Mouse (Mus musculus) T-helper 2 cell (primary cell): ENCODE measurements at regions not wholly inside any gene's neighbourhood (a gene's known extent, or its start where the extent isn't known, plus 50 kb on each side); places are given as distances from the start of the nearest gene placed in this dataset.

Experiments used
- in situ Hi-C: fragments of 300-600 bp; cut with MboI, MseI; formaldehyde crosslinking; loops from one replicate; pipeline ENCODE4 v1.15.1; 2025; ENCODE audit warnings: high pct_unique_total_duplicates

DNA sequence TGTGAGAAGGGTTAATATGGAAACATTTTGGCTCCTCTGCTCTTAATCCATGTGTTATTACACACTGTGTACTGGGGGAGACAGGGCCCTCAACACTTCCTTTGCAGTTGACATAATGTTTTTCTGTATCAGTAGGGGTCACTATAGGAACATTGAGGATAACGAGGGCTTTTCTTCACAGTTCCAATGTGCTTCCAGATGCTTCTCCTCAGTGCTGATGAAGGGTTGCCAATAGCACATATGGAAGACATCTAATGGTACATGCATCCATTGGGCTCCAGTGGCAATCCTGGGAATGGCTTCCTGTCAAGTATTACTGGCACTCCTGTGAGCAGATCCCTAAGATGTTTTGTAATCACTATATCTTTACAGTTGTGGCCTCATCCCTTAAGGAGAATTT is 62.1 kb downstream of the Naa11 start:
- in situ Hi-C loops = no loop called here

DNA sequence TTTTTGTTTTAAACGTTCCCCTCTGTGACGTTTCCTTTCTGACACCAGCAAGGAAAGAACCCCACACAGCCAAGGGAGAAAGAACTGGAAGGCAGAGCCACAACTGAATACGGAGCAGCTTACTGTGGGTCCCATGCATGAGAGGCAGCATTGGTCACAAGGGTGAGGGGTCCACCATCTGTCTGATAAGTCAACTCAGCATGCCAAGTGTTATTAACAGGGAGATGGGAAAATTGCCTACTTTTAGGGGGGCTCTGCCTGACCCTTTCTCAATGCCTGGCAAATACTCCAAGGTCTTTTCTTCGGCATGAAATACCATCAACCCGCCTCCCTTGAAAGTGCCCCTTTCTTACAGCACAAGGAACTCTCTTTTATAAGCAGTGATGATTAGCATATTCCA is 66.3 kb downstream of the Naa11 start:
- in situ Hi-C loops = no loop called here

DNA sequence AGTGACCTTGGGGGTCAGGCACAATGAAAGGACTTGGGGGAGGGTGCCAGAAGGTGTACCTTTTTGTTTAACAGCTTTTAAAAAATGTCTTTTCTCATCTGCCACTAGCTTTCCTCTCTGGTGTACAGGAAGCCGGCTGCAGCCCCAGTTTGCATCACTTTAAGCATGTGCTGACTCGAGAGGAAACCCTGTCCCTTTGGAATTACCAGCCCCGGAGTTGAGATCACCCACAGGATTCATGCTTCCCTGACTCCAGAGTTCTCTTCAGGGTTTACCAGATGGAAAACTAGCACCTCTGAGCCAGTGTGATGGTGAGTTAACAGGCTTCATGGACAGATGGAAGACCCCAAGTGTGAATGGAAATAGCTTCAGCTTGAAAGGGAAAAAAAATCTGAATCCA is 68.3 kb downstream of the Naa11 start:
- in situ Hi-C loops = no loop called here

DNA sequence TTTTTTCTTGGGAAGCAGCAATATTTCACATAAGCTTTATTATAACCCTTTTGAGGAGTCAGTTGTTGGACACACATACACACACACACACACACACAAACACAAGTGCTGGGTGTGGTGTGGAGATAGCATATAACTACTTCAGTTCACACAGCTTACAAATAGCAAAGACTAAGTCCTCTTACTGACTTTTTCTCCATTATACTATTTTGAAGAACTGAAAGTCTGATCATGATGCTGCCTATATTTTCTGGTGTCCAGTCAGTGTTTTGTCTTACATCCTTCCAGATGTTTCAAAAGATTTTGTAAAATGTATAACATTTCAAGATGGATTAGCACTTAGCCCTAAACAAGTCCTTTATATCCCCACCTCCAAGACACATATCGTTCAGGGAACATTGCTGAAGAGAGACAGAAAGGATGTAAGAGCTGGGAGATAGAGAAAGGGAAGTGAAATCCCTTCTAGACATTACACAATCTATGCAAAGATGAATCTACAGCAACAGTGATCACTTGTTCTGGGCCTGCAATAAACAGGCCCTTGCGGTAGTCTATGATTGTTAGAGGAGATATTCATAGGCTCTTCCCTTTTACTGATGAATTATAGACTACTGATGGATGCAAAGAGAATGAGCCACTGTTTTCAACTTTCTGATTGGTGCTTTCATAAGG is 72.2 kb downstream of the Naa11 start:
- in situ Hi-C loops = no loop called here

DNA sequence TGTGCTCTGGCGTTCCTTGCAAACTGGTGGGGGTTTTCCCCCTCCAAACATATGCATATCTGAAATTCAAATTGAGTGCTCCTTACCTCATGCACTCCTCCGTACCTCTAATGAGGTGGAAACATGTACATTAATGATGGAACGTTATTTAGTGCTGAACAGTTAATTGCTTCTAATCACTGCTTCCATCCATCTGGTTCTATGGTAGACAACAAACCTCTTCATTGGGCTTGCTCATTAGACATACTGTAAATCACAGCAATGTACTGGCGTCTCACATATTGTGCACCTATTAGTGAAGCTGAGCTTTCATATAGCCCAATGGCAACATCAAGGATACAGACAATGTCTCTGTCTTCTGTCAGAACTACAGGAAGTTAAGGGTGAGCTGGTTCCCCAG is 85.3 kb downstream of the Naa11 start:
- in situ Hi-C loops = no loop called here

DNA sequence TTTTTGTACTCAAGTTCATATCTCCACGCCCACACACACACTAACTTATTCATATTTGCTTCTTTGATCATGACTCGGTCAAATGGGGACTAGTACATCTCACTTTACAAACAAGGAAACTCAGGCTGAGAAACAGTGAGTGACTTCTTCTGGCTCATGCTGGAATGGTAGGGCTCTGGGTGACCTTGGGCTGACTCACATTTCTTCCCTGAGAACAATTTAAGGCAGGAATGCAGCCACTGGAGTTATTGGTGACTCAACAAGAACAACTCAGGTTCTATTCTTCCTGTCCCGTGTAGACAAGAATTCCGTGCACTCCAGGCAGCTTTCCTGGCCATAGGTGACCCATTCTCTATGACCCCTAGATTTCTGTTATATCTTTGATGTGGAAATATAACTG is 87.3 kb downstream of the Naa11 start:
- in situ Hi-C loops = no loop called here

DNA sequence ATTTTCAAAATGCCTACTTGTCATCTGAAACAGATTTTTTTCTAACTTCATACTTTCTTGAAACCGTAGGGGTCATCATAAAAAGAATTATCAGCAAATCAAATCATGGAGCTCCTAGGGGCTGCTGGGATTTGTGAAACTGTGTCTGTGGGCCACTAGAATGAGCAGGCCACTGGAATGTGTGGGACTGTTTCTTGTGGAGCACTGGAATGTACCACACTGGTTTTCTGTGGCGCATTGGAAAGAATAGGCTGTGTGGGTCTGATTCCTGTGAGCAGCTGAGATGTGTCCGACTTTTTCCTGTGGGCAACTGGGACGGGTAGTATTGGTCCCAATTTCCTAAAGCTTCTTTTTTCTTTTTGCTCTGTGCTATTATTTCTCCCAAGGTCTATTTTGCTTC is 90.6 kb downstream of the Naa11 start:
- in situ Hi-C loops = no loop called here

DNA sequence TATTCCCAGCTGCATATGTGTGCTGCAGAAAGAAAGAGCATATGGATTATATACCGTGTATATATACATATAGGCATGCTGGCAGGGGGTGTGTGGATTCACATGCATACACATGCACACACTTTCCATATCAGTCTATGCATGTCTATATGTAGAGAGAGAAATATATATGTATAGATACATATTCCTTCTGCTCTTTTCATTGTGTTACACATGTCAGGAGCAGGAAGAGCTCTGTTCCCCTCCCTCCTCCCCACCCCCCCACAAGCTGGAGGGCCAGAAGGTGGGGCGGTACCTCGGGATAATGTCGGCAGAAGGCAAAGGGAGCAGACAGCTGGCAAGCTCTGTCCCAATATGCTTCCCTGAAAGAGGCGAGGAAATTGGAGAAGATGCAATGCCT is 91.3 kb downstream of the Naa11 start:
- in situ Hi-C loops = no loop called here

DNA sequence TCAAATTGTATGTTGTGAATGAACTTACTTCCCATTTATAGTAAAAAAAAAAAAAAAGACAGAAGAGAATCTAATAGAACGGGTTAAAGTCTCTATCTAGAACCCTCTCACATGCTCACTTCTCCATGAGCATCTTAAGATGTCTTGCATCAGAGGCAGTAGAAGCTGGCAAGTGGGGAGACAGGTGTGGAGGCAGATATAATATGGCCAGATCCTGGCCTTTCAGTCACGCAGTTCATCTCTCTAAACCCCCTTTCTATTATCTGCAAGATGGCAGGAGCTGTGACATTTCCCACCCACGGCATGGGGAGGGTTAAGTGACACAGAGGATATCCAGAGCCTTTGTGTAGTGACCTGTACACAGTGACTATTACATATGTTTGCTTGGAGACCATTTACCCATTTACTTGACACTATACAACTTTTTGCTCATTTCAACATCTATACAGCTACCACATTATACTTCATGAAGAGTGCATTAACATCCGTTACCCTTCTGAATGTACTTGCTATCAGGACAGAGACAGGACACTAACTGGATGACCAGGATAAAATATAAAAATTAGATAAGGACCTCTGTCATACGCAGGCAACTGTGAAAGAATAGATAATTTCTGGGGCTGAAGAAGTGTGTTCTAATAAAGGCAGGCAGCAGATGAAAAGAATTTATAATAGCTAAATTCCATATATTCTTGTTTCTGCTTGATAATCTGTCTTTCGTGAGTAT is 91.9 kb downstream of the Naa11 start:
- in situ Hi-C loops = no loop called here

DNA sequence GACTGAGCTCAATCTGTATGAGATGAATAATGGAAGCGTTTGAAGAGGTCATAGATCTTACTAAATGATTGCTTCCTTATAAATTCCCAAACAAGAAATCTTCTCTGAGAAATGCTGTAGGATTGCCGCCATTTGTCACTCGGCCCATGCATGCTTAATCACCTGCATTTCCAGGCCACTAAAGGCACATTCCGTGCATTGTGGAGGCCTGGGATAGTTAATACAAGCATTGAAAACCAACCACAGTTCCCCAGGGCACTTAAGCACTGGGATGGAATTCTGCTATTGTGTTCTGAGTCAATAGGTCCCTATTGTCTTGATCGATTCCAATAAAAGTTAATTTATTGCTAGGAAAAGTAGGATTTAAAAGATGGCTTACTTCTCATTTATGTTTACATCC is 92.5 kb downstream of the Naa11 start:
- in situ Hi-C loops = no loop called here

DNA sequence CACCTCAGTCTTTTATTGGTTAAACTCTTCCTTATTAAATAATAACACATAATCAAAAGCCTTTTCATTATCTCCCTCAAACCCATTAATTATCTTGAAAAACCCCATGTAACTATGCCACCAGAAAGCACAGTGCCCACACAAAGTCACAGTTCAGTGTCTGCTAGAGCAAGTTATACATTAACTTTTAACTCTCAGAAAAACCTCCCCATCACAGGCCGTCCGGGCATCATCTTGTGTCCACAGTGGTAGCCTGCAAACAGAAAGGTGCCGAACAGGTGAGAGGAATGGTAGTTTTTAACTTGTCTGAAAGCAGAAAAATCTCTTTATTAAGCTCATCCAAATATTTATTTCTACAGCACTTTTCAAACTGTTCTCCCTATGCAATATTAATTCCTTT is 96.0 kb downstream of the Naa11 start:
- in situ Hi-C loops = no loop called here

DNA sequence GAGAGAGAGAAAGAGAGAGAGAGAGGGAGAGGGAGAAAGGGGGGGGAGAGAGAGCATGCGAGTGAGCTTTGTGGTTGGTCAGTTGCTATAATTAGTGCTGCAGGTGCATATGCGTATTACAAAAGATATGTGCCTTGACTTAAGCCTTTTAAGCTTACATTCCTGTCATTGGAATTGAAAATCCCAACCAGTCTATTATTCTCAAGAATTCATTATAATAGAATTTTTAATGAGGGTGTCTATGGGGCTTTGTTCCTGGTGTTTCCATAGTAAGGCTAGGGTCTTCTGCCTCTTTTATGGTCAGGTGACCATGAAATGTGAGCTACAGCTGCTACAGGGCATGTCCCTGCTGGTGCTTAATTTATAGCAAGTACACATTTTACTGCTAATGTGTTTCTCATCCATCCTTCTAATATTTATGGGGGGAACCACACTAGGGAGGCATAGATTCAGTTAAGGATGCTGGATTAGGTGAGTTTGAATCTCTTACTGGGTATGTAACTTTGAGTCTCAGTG is 102.0 kb downstream of the Naa11 start:
- in situ Hi-C loops = no loop called here

DNA sequence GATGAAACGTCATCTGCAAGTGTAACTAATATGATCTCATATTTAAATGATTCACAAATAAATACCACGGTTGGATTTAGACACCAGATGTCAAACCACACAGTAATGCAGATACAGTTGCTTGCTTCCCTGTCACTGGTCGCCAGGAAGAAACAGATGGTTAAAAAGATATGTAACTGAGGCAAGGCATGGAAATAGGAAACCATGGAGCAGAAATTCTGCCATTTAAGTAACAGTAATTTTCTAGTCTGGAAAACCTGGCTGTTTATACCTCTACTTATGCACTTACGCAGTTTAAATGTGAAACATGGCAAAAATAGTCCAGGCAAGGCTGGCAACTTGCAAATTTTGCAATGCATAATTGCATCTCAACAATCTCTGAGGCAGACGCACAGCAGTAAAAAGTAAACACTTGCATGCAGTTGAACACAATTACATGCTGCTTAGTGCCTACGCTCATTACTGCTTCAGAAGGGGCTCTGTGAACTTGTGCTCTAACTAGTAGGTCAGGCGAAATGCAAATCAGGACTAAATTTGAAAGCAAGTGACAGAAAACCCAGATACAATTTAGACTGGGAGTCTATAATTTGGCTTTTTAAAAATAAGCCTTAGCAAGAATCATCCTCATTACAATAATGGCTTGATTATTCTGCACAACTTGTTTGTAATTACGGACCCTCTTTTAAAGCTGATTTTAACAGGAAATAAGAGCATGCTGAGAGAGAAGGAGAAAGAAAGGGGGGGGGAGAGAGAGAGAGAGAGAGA is 102.6 kb downstream of the Naa11 start:
- in situ Hi-C loops = no loop called here

DNA sequence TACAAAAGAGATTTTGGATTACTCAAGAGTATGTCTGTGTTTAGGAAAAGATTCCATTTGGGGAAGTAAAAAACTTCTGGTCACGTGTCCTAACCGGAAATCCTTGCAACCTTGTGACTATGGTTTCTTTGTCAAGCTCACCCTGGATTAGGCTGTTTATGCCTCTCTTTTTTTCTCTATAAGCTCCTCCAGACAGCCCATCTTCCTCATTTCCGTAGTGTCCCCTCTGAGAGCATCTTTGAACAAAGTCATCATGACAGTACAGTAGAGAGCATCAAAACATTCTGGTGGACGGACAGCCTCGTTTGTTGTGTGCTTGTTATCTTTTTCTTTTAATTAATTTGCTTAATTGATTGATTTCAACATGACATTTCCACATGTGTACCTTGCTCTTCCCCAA is 112.7 kb downstream of the Naa11 start:
- in situ Hi-C loops = no loop called here

DNA sequence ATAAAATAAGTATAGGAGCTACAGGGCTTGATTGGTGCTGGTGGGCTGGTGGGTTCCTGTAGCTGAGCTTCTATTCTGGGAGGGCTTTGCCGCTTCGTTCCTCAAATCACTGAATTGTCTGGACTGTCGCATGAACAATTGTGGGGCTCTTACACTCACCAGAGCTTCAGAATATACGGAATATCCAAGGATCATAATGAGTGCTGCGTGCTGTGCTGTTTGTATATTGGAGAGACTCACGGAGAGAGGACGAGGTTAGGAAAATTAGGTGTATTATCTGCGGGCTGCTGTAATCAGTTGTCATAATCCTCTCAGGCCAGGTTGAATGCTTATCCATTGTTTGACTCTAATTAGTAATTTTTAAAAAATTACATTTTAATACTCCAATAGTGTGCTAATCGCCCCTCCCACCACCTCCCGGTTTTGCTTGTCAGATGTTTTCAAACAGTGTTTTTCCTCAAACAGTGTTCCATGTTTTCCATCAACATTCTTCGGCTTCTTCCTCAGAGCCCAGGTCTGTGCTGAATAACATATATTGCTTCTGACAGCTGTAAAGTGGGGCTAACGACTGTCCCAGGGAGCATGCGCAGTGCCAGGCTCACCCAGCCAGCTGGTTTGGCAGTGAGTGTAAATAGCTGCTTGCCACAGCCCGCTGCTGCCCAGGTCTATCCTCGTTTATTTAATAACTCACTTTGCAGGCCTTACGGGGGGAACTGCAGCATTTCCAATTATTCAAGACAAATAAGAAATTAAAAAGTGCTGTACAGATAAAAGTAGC is 114.2 kb downstream of the Naa11 start:
- in situ Hi-C loops = no loop called here

DNA sequence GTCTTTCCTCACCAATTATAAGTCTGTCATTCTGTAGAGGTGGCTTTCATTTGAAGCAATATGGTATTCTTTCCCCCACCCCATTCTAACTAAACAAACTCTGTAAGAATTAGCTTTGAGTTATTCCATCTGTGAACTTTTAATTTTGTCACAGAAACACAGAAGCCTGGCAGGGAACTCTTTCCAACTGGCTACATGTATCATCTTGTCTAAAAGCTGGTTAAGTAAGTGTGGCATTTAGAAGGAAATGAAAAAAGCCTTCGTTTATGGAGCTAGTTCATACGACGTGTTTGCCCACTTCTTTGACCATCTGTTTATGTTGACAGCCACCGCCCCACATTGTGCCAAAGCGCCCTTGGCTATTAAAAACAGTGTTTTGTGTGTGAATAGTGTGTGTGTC is 115.5 kb downstream of the Naa11 start:
- in situ Hi-C loops = no loop called here

DNA sequence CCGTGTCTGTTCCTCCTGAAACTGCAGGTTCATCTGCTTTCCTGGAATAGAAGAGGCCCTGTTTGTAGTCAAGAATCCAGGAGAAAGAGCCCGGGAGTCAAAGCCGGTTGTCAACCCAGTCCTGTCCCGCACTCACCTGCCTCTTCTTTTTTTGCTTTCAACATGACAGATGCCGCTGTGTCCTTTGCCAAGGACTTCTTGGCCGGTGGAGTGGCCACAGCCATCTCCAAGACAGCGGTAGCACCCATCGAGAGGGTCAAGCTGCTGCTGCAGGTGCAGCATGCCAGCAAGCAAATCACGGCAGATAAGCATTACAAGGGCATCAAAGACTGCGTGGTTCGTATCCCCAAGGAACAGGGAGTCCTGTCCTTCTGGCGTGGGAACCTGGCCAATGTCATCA is 127.5 kb downstream of the Naa11 start:
- in situ Hi-C loops = loop anchor here (10.0 kb wide), 1 partner anchor 1740 kb away; no protein-coding TSS in a partner anchor

DNA sequence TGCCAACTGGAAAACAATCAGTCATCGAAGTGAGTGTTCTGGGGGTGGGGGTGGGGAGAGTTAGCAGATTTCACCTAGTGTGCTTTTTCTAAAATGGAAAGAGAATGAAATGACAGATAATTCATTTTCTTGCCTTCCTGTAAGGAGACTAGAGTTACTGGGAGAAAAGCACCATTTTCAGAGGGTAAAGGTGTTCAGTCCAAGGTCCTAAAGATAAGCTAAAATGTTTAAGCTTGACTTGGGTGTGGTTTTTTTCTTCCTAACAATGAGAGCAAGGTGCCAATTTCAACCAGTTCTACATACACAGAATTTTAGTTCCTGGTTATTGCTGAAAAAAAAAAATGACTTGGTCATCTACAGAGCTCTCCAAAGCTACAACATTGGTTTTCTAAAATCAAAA is 135.1 kb downstream of the Naa11 start:
- in situ Hi-C loops = no loop called here

DNA sequence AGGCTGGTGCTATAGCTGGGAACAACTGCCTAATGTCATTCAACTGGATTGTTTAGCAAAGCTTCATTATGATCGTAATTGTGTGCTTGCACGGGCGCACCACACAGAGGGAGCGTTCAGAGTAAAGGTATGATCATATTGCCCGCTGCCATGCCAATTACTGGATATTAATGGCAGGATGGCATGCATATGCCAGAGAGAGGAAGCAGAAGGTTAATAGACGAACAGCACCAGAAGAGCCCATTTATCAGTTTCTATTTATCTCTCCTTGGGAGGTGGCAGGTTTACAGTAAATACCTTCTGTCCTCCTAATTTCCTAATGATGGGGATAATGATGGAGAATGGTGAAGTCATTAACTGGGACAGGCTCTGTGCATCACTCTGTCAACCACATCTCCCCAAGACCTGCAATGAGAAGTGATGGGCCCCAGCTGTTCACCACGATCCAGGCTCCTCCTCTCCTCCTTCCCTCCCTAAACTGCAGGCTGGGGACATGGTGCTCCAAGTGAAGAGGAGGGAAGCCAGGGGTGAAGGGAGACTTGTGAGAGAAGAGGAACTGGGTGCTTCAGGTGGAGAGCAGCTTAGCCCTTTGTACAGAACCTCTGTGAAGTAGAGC is 135.6 kb downstream of the Naa11 start:
- in situ Hi-C loops = no loop called here

DNA sequence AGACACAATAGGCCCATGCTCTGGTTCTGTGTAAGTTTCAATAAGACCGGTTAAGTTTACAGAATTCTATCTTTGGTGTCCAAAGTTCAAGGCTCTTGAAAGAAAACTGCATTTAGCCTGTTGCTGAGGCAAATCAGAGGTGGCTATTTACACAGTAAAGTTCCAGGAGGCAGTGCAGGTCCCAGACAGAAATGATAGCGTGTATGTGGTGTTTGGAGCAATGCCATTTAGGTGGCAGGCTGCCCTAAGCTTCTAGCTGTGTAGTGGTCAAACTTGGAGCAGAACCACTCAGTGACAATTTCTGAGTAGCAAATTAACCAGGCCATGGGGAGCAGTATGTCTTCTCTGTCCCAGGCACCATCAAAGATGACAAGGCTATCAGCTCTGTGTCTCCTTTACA is 125.5 kb upstream of the Paqr3 start:
- in situ Hi-C loops = no loop called here

DNA sequence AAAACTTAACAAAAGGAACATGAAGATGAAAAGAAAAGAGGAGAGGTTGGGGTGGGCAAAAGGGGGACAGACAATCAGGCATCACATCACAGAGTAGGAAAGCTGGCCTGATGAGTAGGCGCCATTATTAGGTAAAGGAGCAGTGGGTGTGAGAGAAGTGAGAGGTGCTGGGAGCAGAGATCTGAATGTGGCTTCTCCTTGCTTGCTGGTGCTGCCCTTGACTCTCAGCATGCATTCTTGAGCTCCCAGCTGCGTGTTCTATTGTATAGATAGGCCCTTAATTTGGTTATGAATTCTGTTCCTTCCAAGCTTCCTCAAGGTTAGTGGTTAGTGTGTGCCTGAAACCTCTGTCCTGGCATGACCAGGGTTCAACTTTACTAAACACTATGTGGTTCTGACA is 115.0 kb upstream of the Paqr3 start:
- in situ Hi-C loops = no loop called here
